Mouse (Mus musculus): ENCODE results near the gene Mob4. TPM values are rescaled to one million over a fixed set of nuclear protein-coding genes. Genes with fewer than 3 reads are reported as not detected.
"Not testable (repeated sequence)": the region's sequence is repeated elsewhere in the genome, so short reads cannot be mapped to it uniquely, and the experiment has no call there.

Mob4 gene
- polyA plus RNA-seq, 1 experiment from 2014 or later = 122 TPM

DNA sequence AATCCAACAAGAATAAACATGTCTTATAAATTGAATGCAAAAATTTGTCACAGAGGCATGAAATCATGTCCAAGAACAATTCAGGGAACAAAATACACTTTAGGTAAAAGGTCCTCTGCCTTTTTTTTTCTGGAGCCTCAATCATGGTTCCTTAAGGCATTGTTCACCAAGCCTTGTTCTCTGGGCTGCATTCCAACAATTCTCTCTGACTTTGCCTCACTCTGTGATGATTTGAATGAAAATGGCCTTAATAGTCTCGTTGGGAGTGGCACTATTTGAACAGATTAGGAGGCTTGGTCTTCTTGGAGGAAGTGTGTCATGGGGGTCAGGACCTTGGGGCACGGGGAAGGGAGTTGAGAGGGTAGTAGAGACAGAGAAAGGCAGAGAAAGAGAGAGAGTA lies 22.6 kb upstream of the Mob4 start:
- Histone ChIP-seq H3K9me3 (replicated peaks; ENCODE audit: low read length) (no peaks in the 10 kb centered on the region), H3K4me2 (ENCODE audit: low read length) (no peak overlapping the region), H3K27ac (no peak overlapping the region), H3K27me3 (ENCODE audit: insufficient read depth, low read length) (no peaks in the 10 kb centered on the region), H3K9ac (ENCODE audit: low read depth, low read length) (no peak overlapping the region), H3K4me3 (replicated peaks; ENCODE audit: low read depth, low read length) (no peak overlapping the region), H3K36me3 (ENCODE audit: insufficient read depth, low read length) (no peaks in the 10 kb centered on the region), H3K4me1 (replicated peaks; ENCODE audit: insufficient read depth, low read length) (no peaks in the 10 kb centered on the region)
- ATAC-seq (replicated peaks; ENCODE audit: low FRiP score, low read depth) = no peak
- no peak for DNase-seq (ENCODE audit: low spot score)
- WGBS = 57% methylated on average over 2 of the region's 2 CpGs
- TF ChIP-seq CTCF (IDR thresholded peaks at IDR 0.05; ENCODE audit: low read depth) = no peak

DNA sequence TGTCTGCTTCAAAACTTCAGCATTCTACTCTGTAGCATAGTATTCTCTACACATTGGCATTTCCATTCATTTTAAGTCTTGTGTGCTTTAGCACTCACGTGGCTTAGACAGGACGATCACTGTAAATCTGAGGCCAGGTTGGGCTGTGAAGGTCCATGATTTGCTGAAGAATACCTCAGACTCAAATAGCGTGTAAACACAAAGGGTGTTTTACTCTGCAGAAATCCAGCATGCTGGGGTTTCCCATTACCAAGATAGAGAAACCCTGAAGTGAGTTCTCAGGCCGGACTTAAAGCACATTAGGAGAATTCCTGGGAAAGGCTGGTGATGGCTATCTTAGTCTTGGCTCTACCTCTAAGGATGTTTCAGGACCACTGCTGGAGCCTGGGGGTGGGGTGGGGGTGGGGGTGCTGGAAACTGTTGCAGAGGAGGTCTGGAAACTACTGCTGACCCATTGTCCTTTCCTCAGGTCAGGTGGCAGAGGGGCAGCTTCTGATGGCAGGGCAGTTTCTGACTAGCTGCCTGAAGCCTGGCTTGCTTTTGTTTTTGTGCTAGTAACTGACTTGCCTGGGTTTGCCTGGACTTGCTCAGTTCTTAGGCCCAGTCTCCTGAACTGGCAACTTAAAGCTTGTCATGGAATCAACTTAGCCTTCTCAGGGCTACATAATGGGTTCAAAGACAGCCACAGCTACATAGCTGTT lies 21.8 kb upstream of the Mob4 start:
- 79% methylated on average over 4 of the region's 4 CpGs for WGBS
- no peaks in the 10 kb centered on the region for H3K36me3 ChIP-seq (ENCODE audit: insufficient read depth, low read length)
- no peak overlapping the region for H3K4me3 ChIP-seq (replicated peaks; ENCODE audit: low read depth, low read length)
- H3K4me2 ChIP-seq (ENCODE audit: low read length) = no peak overlapping the region
- DNase-seq (ENCODE audit: low spot score) (no peak), ATAC-seq (replicated peaks; ENCODE audit: low FRiP score, low read depth) (no peak)
- no peak overlapping the region for H3K27ac ChIP-seq
- no peak for TF ChIP-seq CTCF (IDR thresholded peaks at IDR 0.05; ENCODE audit: low read depth)
- no peak overlapping the region for H3K9ac ChIP-seq (ENCODE audit: low read depth, low read length)
- no peaks in the 10 kb centered on the region for H3K9me3 ChIP-seq (replicated peaks; ENCODE audit: low read length)
- no peaks in the 10 kb centered on the region for H3K27me3 ChIP-seq (ENCODE audit: insufficient read depth, low read length)
- H3K4me1 ChIP-seq (replicated peaks; ENCODE audit: insufficient read depth, low read length) = no peaks in the 10 kb centered on the region

- no peak for ATAC-seq (replicated peaks; ENCODE audit: low FRiP score, low read depth)
- Histone ChIP-seq H3K27ac (no peak overlapping the region), H3K9ac (ENCODE audit: low read depth, low read length) (no peak overlapping the region), H3K4me1 (replicated peaks; ENCODE audit: insufficient read depth, low read length) (no peaks in the 10 kb centered on the region), H3K4me3 (replicated peaks; ENCODE audit: low read depth, low read length) (no peak overlapping the region), H3K27me3 (ENCODE audit: insufficient read depth, low read length) (no peaks in the 10 kb centered on the region), H3K4me2 (ENCODE audit: low read length) (no peak overlapping the region), H3K9me3 (replicated peaks; ENCODE audit: low read length) (no peaks in the 10 kb centered on the region), H3K36me3 (ENCODE audit: insufficient read depth, low read length) (no peaks in the 10 kb centered on the region)
- DNase-seq (ENCODE audit: low spot score) = no peak
- TF ChIP-seq CTCF (IDR thresholded peaks at IDR 0.05; ENCODE audit: low read depth) = no peak
- 84% methylated on average over 5 of the region's 5 CpGs for WGBS
Measured at GRCm38 (mm10) chr1:55123046-55123445, 8.0 kb upstream of the Mob4 start.

- 66% methylated on average over 2 of the region's 2 CpGs for WGBS
- H3K9ac ChIP-seq (ENCODE audit: low read depth, low read length) = no peak overlapping the region
- no peaks in the 10 kb centered on the region for H3K36me3 ChIP-seq (ENCODE audit: insufficient read depth, low read length)
- H3K4me2 ChIP-seq (ENCODE audit: low read length) = no peak overlapping the region
- no peaks in the 10 kb centered on the region for H3K4me1 ChIP-seq (replicated peaks; ENCODE audit: insufficient read depth, low read length)
- H3K27me3 ChIP-seq (ENCODE audit: insufficient read depth, low read length) = no peaks in the 10 kb centered on the region
- DNase-seq (ENCODE audit: low spot score) (no peak), ATAC-seq (replicated peaks; ENCODE audit: low FRiP score, low read depth) (no peak)
- H3K27ac ChIP-seq = no peak overlapping the region
- no peak overlapping the region for H3K4me3 ChIP-seq (replicated peaks; ENCODE audit: low read depth, low read length)
- no peaks in the 10 kb centered on the region for H3K9me3 ChIP-seq (replicated peaks; ENCODE audit: low read length)
- TF ChIP-seq CTCF (IDR thresholded peaks at IDR 0.05; ENCODE audit: low read depth) = no peak
Measured at GRCm38 (mm10) chr1:55123561-55123960, 7.5 kb upstream of the Mob4 start.

DNA sequence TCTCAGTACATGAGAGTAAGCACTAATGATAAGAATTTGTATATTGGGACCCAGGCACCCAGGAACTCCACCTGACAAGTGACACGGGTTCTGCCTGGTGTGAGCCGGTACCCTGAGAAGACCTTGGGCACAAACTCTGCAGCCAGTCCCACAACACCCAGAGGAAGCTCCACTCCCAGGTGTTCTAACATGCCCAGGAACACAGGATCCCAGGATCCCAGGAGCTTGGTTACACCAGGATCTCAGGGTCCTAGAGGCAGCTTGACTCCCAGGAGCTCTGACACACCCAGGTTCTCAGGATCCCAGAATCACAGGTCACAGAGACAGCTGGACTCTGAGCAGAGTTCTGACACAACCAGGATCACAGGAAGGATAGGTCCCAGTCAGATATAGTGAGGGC lies 6.9 kb upstream of the Mob4 start:
- H3K4me2 ChIP-seq (ENCODE audit: low read length); H3K27ac ChIP-seq; H3K36me3 ChIP-seq (ENCODE audit: insufficient read depth, low read length); ATAC-seq (replicated peaks; ENCODE audit: low FRiP score, low read depth); H3K9me3 ChIP-seq (replicated peaks; ENCODE audit: low read length); DNase-seq (ENCODE audit: low spot score); H3K4me1 ChIP-seq (replicated peaks; ENCODE audit: insufficient read depth, low read length); H3K9ac ChIP-seq (ENCODE audit: low read depth, low read length); H3K27me3 ChIP-seq (ENCODE audit: insufficient read depth, low read length); H3K4me3 ChIP-seq (replicated peaks; ENCODE audit: low read depth, low read length): not testable (repeated sequence)
- WGBS = 98% methylated on average over 2 of the region's 2 CpGs

- no peaks in the 10 kb centered on the region for H3K27me3 ChIP-seq (ENCODE audit: insufficient read depth, low read length)
- 91% methylated on average over 5 of the region's 5 CpGs for WGBS
Measured at GRCm38 (mm10) chr1:55129716-55130115, 1.3 kb upstream of the Mob4 start.

More at GRCm38 (mm10) chr1:55129716-55130115, 1.3 kb upstream of the Mob4 start:
- no peak overlapping the region for H3K4me2 ChIP-seq (ENCODE audit: low read length)
- ATAC-seq (replicated peaks; ENCODE audit: low FRiP score, low read depth) (no peak), DNase-seq (ENCODE audit: low spot score) (no peak)
- no peak overlapping the region for H3K4me3 ChIP-seq (replicated peaks; ENCODE audit: low read depth, low read length)
- TF ChIP-seq CTCF (IDR thresholded peaks at IDR 0.05; ENCODE audit: low read depth) = no peak
- peaks cover 9% of the 10 kb centered on the region; the same call in 1 of the 2 replicates for H3K4me1 ChIP-seq (replicated peaks; ENCODE audit: insufficient read depth, low read length)
- H3K36me3 ChIP-seq (ENCODE audit: insufficient read depth, low read length) = no peaks in the 10 kb centered on the region
- no peak overlapping the region for H3K9ac ChIP-seq (ENCODE audit: low read depth, low read length)
- no peak overlapping the region for H3K27ac ChIP-seq
- no peaks in the 10 kb centered on the region for H3K9me3 ChIP-seq (replicated peaks; ENCODE audit: low read length)

Data from kidney, postnatal 0 days (tissue).